ENCODE assay signal across 10 mouse cellular contexts in genomic region chr16:24919349-24920012, GRCm38 (mm10).
DNase-seq lines count a peak whose midpoint lies in the region; ATAC-seq lines count a peak whose summit lies in the region.
"Had no signal": no experiment of that assay in that cellular context is flagged by ENCODE, and none has a peak within 500 bp of the region (broad histone marks: within the 10 kb centered on the region; RNA-seq: fewer than 3 reads in every experiment).

No protein-coding gene starts in this region.

- no peak overlapping the region for H3K9ac ChIP-seq in hindbrain, embryonic 16.5 days (ENCODE audit: low read depth, low read length)

- H3K4me2 ChIP-seq in hindbrain, embryonic 16.5 days (ENCODE audit: low read length): peak overlapping the region; percentile 29

- no peak overlapping the region for H3K4me3 ChIP-seq in hindbrain, embryonic 16.5 days (ENCODE audit: low read length)
- H3K4me3 ChIP-seq in hindbrain, embryonic 10.5 days: no peak overlapping the region

- ATAC-seq in hindbrain, embryonic 16.5 days: no peak
- ATAC-seq in activated CD4-positive, CD25-positive, alpha-beta regulatory T cell, adult 4 months: no peak

- no peaks in the 10 kb centered on the region for H3K4me1 ChIP-seq in hindbrain, embryonic 16.5 days (ENCODE audit: control insufficient read depth, insufficient read depth, low read depth, low read length)
- no peaks in the 10 kb centered on the region; the same call in 1 of the 2 replicates for H3K4me1 ChIP-seq in hindbrain, embryonic 10.5 days (replicated peaks)

- H3K27ac ChIP-seq in hindbrain, embryonic 16.5 days (ENCODE audit: low read depth, low read length): no peak overlapping the region
- no peak overlapping the region for H3K27ac ChIP-seq in hindbrain, embryonic 10.5 days

- WGBS in hindbrain, embryonic 16.5 days: 41% methylated on average over 11 of the region's 11 CpGs
- 59% methylated on average over 11 of the region's 11 CpGs for WGBS in hindbrain, embryonic 10.5 days

- DNase-seq in hindbrain, embryonic 10.5 days (ENCODE audit: low spot score): no peak
- DNase-seq in 416B (ENCODE audit: low read depth): peak; percentile 7
- DNase-seq in embryo, embryonic 11 days: peak; percentile 27
- peak; percentile 37 for DNase-seq in kidney, postnatal 14 days
- DNase-seq in yolk sac, embryonic 10.5 days (ENCODE audit: low spot score): no peak
- no peak for DNase-seq in adipocyte (ENCODE audit: low spot score)
- DNase-seq: liver; right cerebral cortex, postnatal 25 days had no signal

- H3K36me3 ChIP-seq in hindbrain, embryonic 16.5 days (ENCODE audit: control insufficient read depth, insufficient read depth, low read length): no peaks in the 10 kb centered on the region
- no peaks in the 10 kb centered on the region for H3K36me3 ChIP-seq in hindbrain, embryonic 10.5 days

- no peaks in the 10 kb centered on the region for H3K9me3 ChIP-seq in hindbrain, embryonic 16.5 days (ENCODE audit: control insufficient read depth, low read length)
- H3K9me3 ChIP-seq in hindbrain, embryonic 10.5 days: no peaks in the 10 kb centered on the region

- no peaks in the 10 kb centered on the region for H3K27me3 ChIP-seq in hindbrain, embryonic 16.5 days (replicated peaks; ENCODE audit: control insufficient read depth, insufficient read depth, low read length)
- H3K27me3 ChIP-seq in hindbrain, embryonic 10.5 days (ENCODE audit: insufficient read depth, poor library complexity, severe bottlenecking): no peaks in the 10 kb centered on the region

Comparison
In these comparisons a context has a peak if more than half of its experiments do, and no peak if none do; other contexts are left out.
1. DNase-seq: peak in 416B (single experiment), embryo, embryonic 11 days (single experiment) and kidney, postnatal 14 days (single experiment); none in hindbrain, embryonic 10.5 days (single experiment), yolk sac, embryonic 10.5 days (single experiment) and adipocyte (single experiment).